Mouse (Mus musculus) stomach, postnatal 0 days (tissue): ENCODE measurements around the gene Serf2. TPM values are rescaled to one million over a fixed set of nuclear protein-coding genes. Genes with fewer than 3 reads are reported as not detected.
A peak's percentile ranks its signal among the peaks of the same experiment; 100 is the strongest.

ENCODE experiments used
- ATAC-seq: fragments of 200-750 bp; cut with Nextera tagmentation; 2 replicates; pipeline ENCODE4 v1.8.0; 2017; ENCODE audit not compliant: low FRiP score, low TSS enrichment
- DNase-seq: peaks from one replicate; pipeline ENCODE4 v3.0.0-alpha.2; 2016; ENCODE audit warnings: low spot score
- H3K27ac ChIP-seq: fragments of 300-500 bp; sonication (generic); replicated peaks from 2 replicates; pipeline ENCODE4 v1.5.1; 2014; ENCODE audit warnings: mild to moderate bottlenecking, control low read depth
- H3K27me3 ChIP-seq: fragments of 300-500 bp; sonication (generic); 2 replicates; pipeline ENCODE4 v1.6.1; 2014; ENCODE audit warnings: low read length; ENCODE audit not compliant: control insufficient read depth, insufficient read depth
- H3K36me3 ChIP-seq: fragments of 300-500 bp; sonication (generic); 2 replicates; pipeline ENCODE4 v1.6.1; 2014; ENCODE audit warnings: low read length, mixed read lengths; ENCODE audit not compliant: control insufficient read depth, insufficient read depth
- H3K4me1 ChIP-seq: fragments of 300-500 bp; sonication (generic); replicated peaks from 2 replicates; pipeline ENCODE4 v1.6.1; 2014; ENCODE audit warnings: antibody characterized with exemption; ENCODE audit not compliant: control insufficient read depth, insufficient read depth
- H3K4me2 ChIP-seq: fragments of 300-500 bp; sonication (generic); replicated peaks from 2 replicates; pipeline ENCODE4 v1.6.1; 2014; ENCODE audit warnings: low read depth, mild to moderate bottlenecking, control low read depth, moderate library complexity
- H3K4me3 ChIP-seq: fragments of 300-500 bp; sonication (generic); 2 replicates; pipeline ENCODE4 v1.5.1; 2014; ENCODE audit warnings: low read depth, low read length, control low read depth
- H3K9ac ChIP-seq: fragments of 300-500 bp; sonication (generic); 2 replicates; pipeline ENCODE4 v1.6.1; 2014; ENCODE audit warnings: mild to moderate bottlenecking, low read length, control low read depth, mixed read lengths
- H3K9me3 ChIP-seq: fragments of 300-500 bp; sonication (generic); 2 replicates; pipeline ENCODE4 v1.6.1; 2016; ENCODE audit warnings: low read length; ENCODE audit not compliant: control insufficient read depth
- CTCF ChIP-seq: IDR thresholded peaks from 2 replicates; pipeline ENCODE4 v1.5.1; 2016; ENCODE audit warnings: antibody characterized with exemption, low read depth, mild to moderate bottlenecking, moderate library complexity
- EP300 ChIP-seq: optimal IDR thresholded peaks from 2 replicates; pipeline ENCODE3; 2016; ENCODE audit warnings: antibody characterized with exemption
- WGBS: fragments of 180-500 bp; shearing (Covaris S2); extraction: QIAGEN DNeasy Blood & Tissue Kit; methylation state at CpG from one replicate; pipeline ENCODE4 v1.1.7; 2014; 5-methylcytosine and 5-hydroxymethylcytosine counted together
- polyA plus RNA-seq: library from polyadenylated mRNA; unstranded; fragments of >200 nt; fragmentation: Nextera tagmentation; extraction: Ambion mirVana; gene quantifications from 2 replicates; pipeline ENCODE4 v1.2.1, GENCODE M21; 2015

Serf2 gene
- polyA plus RNA-seq = 416 and 486 TPM in 2 replicates

DNA sequence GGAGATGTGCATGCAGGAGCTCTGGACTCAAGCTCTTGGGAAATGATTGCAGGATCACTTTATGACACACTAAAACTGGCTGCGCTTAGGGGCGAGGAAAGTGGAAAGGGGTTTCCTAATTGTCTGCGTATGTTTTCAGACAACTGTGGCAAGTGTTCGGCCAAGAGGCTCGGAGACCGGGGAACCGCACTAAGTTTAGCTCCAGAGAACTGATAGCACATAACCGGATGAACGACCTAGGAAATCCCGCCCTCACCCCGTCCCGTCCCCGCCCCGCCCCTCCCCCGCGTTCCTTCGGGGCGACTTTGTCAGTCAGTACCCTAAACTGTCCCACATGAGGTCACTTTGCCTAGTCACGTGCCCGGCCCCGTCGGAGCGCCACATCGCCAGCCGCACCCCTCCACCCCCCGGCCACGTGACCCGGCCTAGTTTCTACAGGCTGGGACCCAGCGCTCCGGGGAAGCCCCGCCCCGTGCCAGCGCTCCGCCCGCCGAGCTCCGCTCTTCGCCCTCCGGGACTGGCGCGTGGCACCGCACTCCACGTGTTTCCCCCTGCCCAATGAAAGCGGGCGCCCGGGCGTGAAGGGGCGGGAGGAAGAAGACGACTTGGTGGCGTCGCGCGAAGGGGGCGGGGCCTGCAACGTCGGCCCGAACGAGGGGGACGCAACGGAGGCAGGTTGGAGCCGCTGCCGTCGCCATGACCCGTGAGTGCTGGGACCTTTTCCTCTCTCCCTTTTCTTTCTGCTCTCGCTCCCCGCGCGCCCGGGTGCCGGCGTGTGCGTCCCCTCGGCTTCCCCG lies at the start of gene Serf2:
TSS of gene Serf2 (plus strand) at position 457 of the 797 bp plus-strand sequence.
- under 1% methylated on average over 72 of the region's 74 CpGs for WGBS

GRCm38 (mm10) chr2:121403296-121403695 lies 45.7 kb upstream of the Serf2 start:
- Histone ChIP-seq H3K27ac (no peak overlapping the region), H3K4me1 (no peaks in the 10 kb centered on the region), H3K9ac (no peak overlapping the region), H3K4me2 (no peak overlapping the region), H3K4me3 (no peak overlapping the region), H3K9me3 (no peaks in the 10 kb centered on the region), H3K36me3 (no peaks in the 10 kb centered on the region), H3K27me3 (no peaks in the 10 kb centered on the region)
- DNase-seq = no peak
- ATAC-seq = no peak
- TF ChIP-seq EP300 (no peak), CTCF (no peak)

More for the DNA sequence above, at the start of gene Serf2:
- Histone ChIP-seq H3K4me3 (peak within 1 kb of the TSS; percentile 99), H3K9ac (peak within 1 kb of the TSS; percentile 99), H3K4me2 (peak within 1 kb of the TSS; percentile 86), H3K36me3 (no peaks in the 10 kb centered on the region; the same call in 1 of the 2 replicates), H3K27me3 (no peaks in the 10 kb centered on the region), H3K4me1 (no peaks in the 10 kb centered on the region), H3K9me3 (no peaks in the 10 kb centered on the region), H3K27ac (peak within 1 kb of the TSS; percentile 99)
- DNase-seq = peak; percentile 100
- ATAC-seq = peak; percentile 98
- TF ChIP-seq CTCF (no peak), EP300 (no peak)

DNA sequence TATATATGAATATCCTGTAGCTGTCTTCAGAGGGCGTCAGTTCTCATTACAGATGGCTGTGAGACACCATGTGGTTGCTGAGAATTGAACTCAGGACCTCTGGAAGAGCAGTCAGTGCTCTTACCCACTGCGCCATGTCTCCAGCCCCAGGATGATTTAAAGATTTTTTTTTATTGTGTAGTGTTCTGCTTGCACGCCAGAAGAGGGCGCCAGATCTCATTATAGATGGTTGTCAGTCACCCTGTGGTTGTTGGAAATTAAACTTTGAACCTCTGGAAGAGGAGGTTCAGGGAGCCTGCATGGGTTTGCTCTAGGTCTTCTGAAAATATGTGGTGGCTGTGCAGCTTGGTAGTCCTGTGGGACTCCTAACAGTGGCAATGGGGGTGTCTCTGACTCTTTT lies 40.8 kb upstream of the Serf2 start:
- Histone ChIP-seq H3K36me3 (no peaks in the 10 kb centered on the region), H3K4me3 (no peak overlapping the region), H3K27ac (no peak overlapping the region), H3K4me2 (no peak overlapping the region), H3K27me3 (no peaks in the 10 kb centered on the region), H3K9ac (no peak overlapping the region), H3K4me1 (no peaks in the 10 kb centered on the region), H3K9me3 (no peaks in the 10 kb centered on the region)
- WGBS = 38% methylated on average over 4 of the region's 4 CpGs
- TF ChIP-seq EP300 (no peak), CTCF (peak; percentile 67)
- DNase-seq (peak; percentile 66), ATAC-seq (no peak)

DNA sequence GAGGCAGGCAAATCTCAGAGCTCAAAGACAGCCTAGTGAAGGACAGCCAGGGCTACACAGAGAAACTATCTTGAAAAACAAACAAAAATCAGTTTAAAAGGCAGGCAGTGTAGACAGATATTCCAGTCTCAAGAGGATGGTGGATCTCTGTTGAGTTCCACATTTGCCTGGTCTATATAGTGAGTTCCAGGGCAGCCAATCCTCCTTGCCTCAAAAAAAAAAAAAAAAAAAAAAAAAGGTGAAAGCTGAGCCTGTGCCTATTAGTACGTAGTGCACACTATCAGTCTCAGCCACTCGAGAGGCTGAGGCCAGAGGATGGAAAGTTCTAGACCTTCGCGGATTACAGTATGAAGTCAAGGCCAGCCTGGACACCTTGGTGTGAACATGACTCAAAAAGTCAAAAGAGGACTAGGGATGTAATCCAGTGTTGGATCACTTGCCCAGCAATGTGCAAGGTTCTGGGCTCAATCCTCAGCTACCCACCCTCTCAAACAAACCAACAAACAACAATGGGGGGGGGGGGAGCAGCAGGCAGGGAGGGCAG lies 36.1 kb upstream of the Serf2 start:
- Histone ChIP-seq H3K9ac (peak overlapping the region; percentile 99), H3K9me3 (no peaks in the 10 kb centered on the region), H3K4me2 (peak overlapping the region; percentile 60), H3K4me1 (no peaks in the 10 kb centered on the region), H3K27ac (peak overlapping the region; percentile 99), H3K4me3 (peak overlapping the region; percentile 97), H3K36me3 (no peaks in the 10 kb centered on the region), H3K27me3 (no peaks in the 10 kb centered on the region)
- TF ChIP-seq EP300 (no peak), CTCF (no peak)
- no peak for DNase-seq
- peak; percentile 1 for ATAC-seq
- WGBS = 5% methylated on average over 4 of the region's 4 CpGs

- Histone ChIP-seq H3K9ac (peak within 1 kb of the TSS; percentile 99), H3K9me3 (no peaks in the 10 kb centered on the region), H3K4me2 (peak within 1 kb of the TSS; percentile 60), H3K27me3 (no peaks in the 10 kb centered on the region), H3K4me1 (no peaks in the 10 kb centered on the region), H3K36me3 (0 out of 2 replicates have a peak, but pooled peaks cover 1% of the 10 kb centered on the region), H3K27ac (peak within 1 kb of the TSS; percentile 99), H3K4me3 (peak within 1 kb of the TSS; percentile 97)
- peak; percentile 99 for ATAC-seq
- under 1% methylated on average over 63 of the region's 68 CpGs for WGBS
- DNase-seq = peak; percentile 98
- TF ChIP-seq EP300 = no peak
- peak; percentile 69 for TF ChIP-seq CTCF
Measured at GRCm38 (mm10) chr2:121413387-121414042, 35.5 kb upstream of the Serf2 start, which contains the start of the genes Pdia3 and Catsper2. TSS of gene Pdia3 (plus strand) at chr2:121413775. TSS of gene Catsper2 (minus strand) at chr2:121413792.
